Comparison of ENCODE assay signal across 20 mouse cellular contexts in genomic region chr19:53283742-53284141, GRCm38 (mm10). TPM values are rescaled to one million over a fixed set of nuclear protein-coding genes. Genes with fewer than 3 reads are reported as not detected.
DNase-seq lines count a peak whose midpoint lies in the region; ATAC-seq and TF ChIP-seq lines count a peak whose summit lies in the region.
"Had no signal": no experiment of that assay in that cellular context is flagged by ENCODE, and none has a peak within 500 bp of the region (broad histone marks: within the 10 kb centered on the region; RNA-seq: fewer than 3 reads in every experiment).

No protein-coding gene starts in this region.

- no peak for TF ChIP-seq CTCF in liver, postnatal 0 days (IDR thresholded peaks at IDR 0.05; ENCODE audit: low read depth)
- TF ChIP-seq CTCF in stomach, postnatal 0 days (IDR thresholded peaks at IDR 0.05; ENCODE audit: low read depth) = no peak

- no peaks in the 10 kb centered on the region for H3K36me3 ChIP-seq in forebrain, embryonic 15.5 days
- no peaks in the 10 kb centered on the region for H3K36me3 ChIP-seq in forebrain, embryonic 12.5 days (replicated peaks)
- no peaks in the 10 kb centered on the region for H3K36me3 ChIP-seq in liver, postnatal 0 days (replicated peaks; ENCODE audit: insufficient read depth, low read length)
- no peaks in the 10 kb centered on the region for H3K36me3 ChIP-seq in ES-E14 (ENCODE audit: control insufficient read depth, insufficient read depth, low read length, poor library complexity, severe bottlenecking)
- no peaks in the 10 kb centered on the region for H3K36me3 ChIP-seq in stomach, postnatal 0 days (ENCODE audit: control insufficient read depth, insufficient read depth, low read length)
- H3K36me3 ChIP-seq: limb, embryonic 15.5 days; midbrain, embryonic 10.5 days had no signal

- DNase-seq in liver, postnatal 0 days = no peak
- no peak for DNase-seq in liver
- no peak for DNase-seq in ES-E14 (ENCODE audit: low read depth, low spot score)
- no peak for DNase-seq in stomach, postnatal 0 days (ENCODE audit: low spot score)
- no peak for DNase-seq in cerebellum, adult 8-10 months
- DNase-seq: adrenal gland, postnatal 25 days; gastrocnemius, postnatal 14 days; lung, adult 18-20 months; right cerebral cortex, adult 18-20 months; right cerebral cortex, postnatal 4 days; thymus, adult 18-20 months had no signal

- H3K4me2 ChIP-seq in forebrain, embryonic 15.5 days (replicated peaks) = no peak overlapping the region
- no peak overlapping the region for H3K4me2 ChIP-seq in forebrain, embryonic 12.5 days
- no peak overlapping the region for H3K4me2 ChIP-seq in liver, postnatal 0 days (ENCODE audit: low read depth, low read length)
- no peak overlapping the region for H3K4me2 ChIP-seq in stomach, postnatal 0 days (replicated peaks; ENCODE audit: low read depth)
- H3K4me2 ChIP-seq: limb, embryonic 15.5 days had no signal

- in situ Hi-C loops in ES-E14 (cut with MboI; ENCODE audit: low sequenced_read_pairs in 2 of 2, unreplicated experiment in 2 of 2) = no loop called here

- H3K4me1 ChIP-seq in forebrain, embryonic 15.5 days = peaks cover 21% of the 10 kb centered on the region
- H3K4me1 ChIP-seq in forebrain, embryonic 12.5 days = peaks cover 21% of the 10 kb centered on the region
- H3K4me1 ChIP-seq in liver, postnatal 0 days (ENCODE audit: insufficient read depth) = peaks cover 5% of the 10 kb centered on the region
- H3K4me1 ChIP-seq in ES-E14 (ENCODE audit: control insufficient read depth in 2 of 2, insufficient read depth in 2 of 2, low read length in 2 of 2, poor library complexity in 1 of 2) = peaks cover 4 to 13% of the 10 kb centered on the region in 2 experiments; a peak in 2 of 4 replicates
- H3K4me1 ChIP-seq in stomach, postnatal 0 days (replicated peaks; ENCODE audit: control insufficient read depth, insufficient read depth) = no peaks in the 10 kb centered on the region

- no peak overlapping the region for H3K9ac ChIP-seq in forebrain, embryonic 15.5 days (replicated peaks)
- H3K9ac ChIP-seq in forebrain, embryonic 12.5 days = no peak overlapping the region
- no peak overlapping the region for H3K9ac ChIP-seq in liver, postnatal 0 days (replicated peaks)
- no peak overlapping the region for H3K9ac ChIP-seq in ES-E14 (ENCODE audit: insufficient read depth, low read depth, low read length, poor library complexity, severe bottlenecking)
- H3K9ac ChIP-seq in stomach, postnatal 0 days (ENCODE audit: low read length) = no peak overlapping the region
- H3K9ac ChIP-seq: limb, embryonic 15.5 days had no signal

- no peak for TF ChIP-seq EP300 in liver, postnatal 0 days (IDR thresholded peaks at IDR 0.05; ENCODE audit: low read depth)
- TF ChIP-seq EP300 in stomach, postnatal 0 days (optimal IDR thresholded peaks at IDR 0.05) = no peak

- H3K27ac ChIP-seq in forebrain, embryonic 15.5 days (replicated peaks) = peak overlapping the region; percentile 79
- H3K27ac ChIP-seq in forebrain, embryonic 12.5 days = no peak overlapping the region
- peak overlapping the region; percentile 57; the same call in 1 of the 2 replicates for H3K27ac ChIP-seq in liver, postnatal 0 days (ENCODE audit: low read depth)
- peak overlapping the region; percentile 57; the same call in 1 of the 2 replicates for H3K27ac ChIP-seq in ES-E14 (ENCODE audit: insufficient read depth, low read depth, low read length, poor library complexity, severe bottlenecking)
- no peak overlapping the region for H3K27ac ChIP-seq in stomach, postnatal 0 days (replicated peaks)
- H3K27ac ChIP-seq: kidney, postnatal 0 days; left cerebral cortex, adult 2 months; limb, embryonic 15.5 days; midbrain, embryonic 10.5 days had no signal

- H3K4me3 ChIP-seq in forebrain, embryonic 15.5 days = no peak overlapping the region
- H3K4me3 ChIP-seq in forebrain, embryonic 12.5 days (replicated peaks) = no peak overlapping the region
- no peak overlapping the region for H3K4me3 ChIP-seq in liver, postnatal 0 days (ENCODE audit: low read depth, low read length)
- H3K4me3 ChIP-seq in ES-E14 (ENCODE audit: insufficient read depth in 1 of 2, low read depth in 1 of 2, low read length in 2 of 2, poor library complexity in 1 of 2, severe bottlenecking in 1 of 2) = 0 out of 4 replicates have a peak overlapping the region, but pooled peaks of 1 of the 2 experiments have one; percentile 7
- no peak overlapping the region for H3K4me3 ChIP-seq in stomach, postnatal 0 days (ENCODE audit: low read depth, low read length)
- H3K4me3 ChIP-seq: forebrain, embryonic 13.5 days; left cerebral cortex, adult 2 months; limb, embryonic 15.5 days; midbrain, embryonic 10.5 days; myocyte had no signal

- no peaks in the 10 kb centered on the region for H3K9me3 ChIP-seq in forebrain, embryonic 15.5 days
- H3K9me3 ChIP-seq in forebrain, embryonic 12.5 days = no peaks in the 10 kb centered on the region
- no peaks in the 10 kb centered on the region for H3K9me3 ChIP-seq in liver, postnatal 0 days (ENCODE audit: low read length)
- H3K9me3 ChIP-seq in ES-E14 (ENCODE audit: control insufficient read depth, insufficient read depth, low read depth, low read length) = no peaks in the 10 kb centered on the region
- no peaks in the 10 kb centered on the region for H3K9me3 ChIP-seq in stomach, postnatal 0 days (ENCODE audit: control insufficient read depth, low read length)
- H3K9me3 ChIP-seq: forebrain, embryonic 13.5 days; limb, embryonic 15.5 days; midbrain, embryonic 10.5 days had no signal

- H3K27me3 ChIP-seq in forebrain, embryonic 15.5 days = no peaks in the 10 kb centered on the region
- no peaks in the 10 kb centered on the region for H3K27me3 ChIP-seq in forebrain, embryonic 12.5 days
- no peaks in the 10 kb centered on the region for H3K27me3 ChIP-seq in liver, postnatal 0 days (ENCODE audit: insufficient read depth, low read length)
- H3K27me3 ChIP-seq in stomach, postnatal 0 days (ENCODE audit: control insufficient read depth, insufficient read depth, low read length) = no peaks in the 10 kb centered on the region
- H3K27me3 ChIP-seq: forebrain, embryonic 13.5 days; limb, embryonic 15.5 days had no signal

- whole genome bisulfite sequencing in forebrain, embryonic 15.5 days = 83% methylated on average over 7 of the region's 7 CpGs
- 82% methylated on average over 7 of the region's 7 CpGs for WGBS in forebrain, embryonic 12.5 days
- 83% methylated on average over 7 of the region's 7 CpGs for WGBS in liver, postnatal 0 days (ENCODE audit: insufficient replicate concordance)
- 57% methylated on average over 7 of the region's 7 CpGs for WGBS in stomach, postnatal 0 days

- ATAC-seq in forebrain, embryonic 15.5 days (replicated peaks) = no peak
- ATAC-seq in forebrain, embryonic 12.5 days (ENCODE audit: low FRiP score) = no peak
- ATAC-seq in liver, postnatal 0 days = no peak
- 0 out of 2 replicates have a peak, but pooled peaks have one; percentile 28 for ATAC-seq in stomach, postnatal 0 days (ENCODE audit: low FRiP score, low TSS enrichment)
- ATAC-seq: inflammation-experienced regulatory T-cells, adult 6 months had no signal

TF ChIP-seq in ES-E14, 5 proteins besides CTCF, POLR2A, EP300 and RAD21:
- TF ChIP-seq CHD2 (IDR thresholded peaks at IDR 0.05; ENCODE audit: low read depth, low read length) (no peak), MAFK (IDR thresholded peaks at IDR 0.05; ENCODE audit: insufficient read depth, low read depth, low read length) (no peak), ZNF384 (IDR thresholded peaks at IDR 0.05; ENCODE audit: low read depth, low read length) (no peak), ZC3H11A (IDR thresholded peaks at IDR 0.05; ENCODE audit: borderline replicate concordance, low read depth, low read length) (no peak), HCFC1 (IDR thresholded peaks at IDR 0.05; ENCODE audit: borderline replicate concordance, insufficient read depth, low read length) (no peak)

RNA-seq across cellular contexts. Expression of gene Mxi1, which starts 26.6 kb away (rescaled TPM):
- 62.0 and 68.4 TPM in 2 replicates for polyA plus RNA-seq in forebrain, embryonic 15.5 days (2015; fragmentation: Nextera tagmentation; extraction: Ambion mirVana)
- polyA plus RNA-seq in forebrain, embryonic 12.5 days (2016; fragmentation: Nextera tagmentation; extraction: Ambion mirVana) = 54.8 and 62.4 TPM in 2 replicates
- 24.4 and 24.5 TPM in 2 replicates for polyA plus RNA-seq in liver, postnatal 0 days (2015; fragmentation: Nextera tagmentation; extraction: Ambion mirVana)
- total RNA-seq in ES-E14 (2012; rRNA removed) = 20.1 and 28.5 TPM in 2 replicates
- 28.6 and 31.3 TPM in 2 replicates for polyA plus RNA-seq in stomach, postnatal 0 days (2015; fragmentation: Nextera tagmentation; extraction: Ambion mirVana)

Comparison
In these comparisons a context has a peak if more than half of its experiments do, and no peak if none do; other contexts are left out.
1. H3K27ac ChIP-seq: peak in forebrain, embryonic 15.5 days (single experiment), liver, postnatal 0 days (single experiment) and ES-E14 (single experiment); none in forebrain, embryonic 12.5 days (single experiment) and stomach, postnatal 0 days (single experiment).